Mouse (Mus musculus) liver, embryonic 12.5 days (tissue): ENCODE data around the gene Usp3. TPM values are rescaled to one million over a fixed set of nuclear protein-coding genes. Genes with fewer than 3 reads are reported as not detected.

Source experiments
- ATAC-seq: fragments of 200-750 bp; cut with Nextera tagmentation; 2 replicates; pipeline ENCODE4 v1.8.0; 2017; ENCODE audit warnings: moderate number of reproducible peaks, mild to moderate bottlenecking, moderate library complexity
- H3K27ac ChIP-seq: fragments of 300-500 bp; sonication (generic); 2 replicates; pipeline ENCODE4 v1.5.1; 2016; ENCODE audit warnings: mild to moderate bottlenecking
- H3K27me3 ChIP-seq: fragments of 300-500 bp; sonication (generic); replicated peaks from 2 replicates; pipeline ENCODE4 v1.6.1; 2016; ENCODE audit warnings: mild to moderate bottlenecking, moderate library complexity
- H3K36me3 ChIP-seq: fragments of 300-500 bp; sonication (generic); 2 replicates; pipeline ENCODE4 v1.6.1; 2016; ENCODE audit warnings: mild to moderate bottlenecking, moderate library complexity
- H3K4me1 ChIP-seq: fragments of 300-500 bp; sonication (generic); 2 replicates; pipeline ENCODE4 v1.6.1; 2016
- H3K4me2 ChIP-seq: fragments of 300-500 bp; sonication (generic); 2 replicates; pipeline ENCODE4 v1.6.1; 2016; ENCODE audit warnings: mild to moderate bottlenecking, moderate library complexity
- H3K4me3 ChIP-seq: fragments of 300-500 bp; sonication (generic); 2 replicates; pipeline ENCODE4 v1.5.1; 2016; ENCODE audit warnings: mild to moderate bottlenecking, moderate library complexity
- H3K9ac ChIP-seq: fragments of 300-500 bp; sonication (generic); 2 replicates; pipeline ENCODE4 v1.6.1; 2016; ENCODE audit warnings: mild to moderate bottlenecking, moderate library complexity
- H3K9me3 ChIP-seq: fragments of 300-500 bp; sonication (generic); replicated peaks from 2 replicates; pipeline ENCODE4 v1.6.1; 2016; ENCODE audit warnings: mild to moderate bottlenecking, moderate library complexity
- WGBS: fragments of 180-500 bp; shearing (Covaris S2); methylation state at CpG from one replicate; pipeline ENCODE4 v1.1.7; 2016; ENCODE audit not compliant: insufficient replicate concordance; 5-methylcytosine and 5-hydroxymethylcytosine counted together
- polyA plus RNA-seq: library from polyadenylated mRNA; unstranded; fragments of >200 nt; fragmentation: Nextera tagmentation; extraction: Ambion mirVana; gene quantifications from 2 replicates; pipeline ENCODE4 v1.2.1, GENCODE M21; 2016

Gene Usp3
- polyA plus RNA-seq, 1 experiment from 2014 or later: 21.3 TPM

GRCm38 (mm10) chr9:66616858-66617257 lies 23.9 kb upstream of the Usp3 start:
- Histone ChIP-seq H3K4me1 (peaks cover 43% of the 10 kb centered on the region), H3K9ac (no peak overlapping the region), H3K27ac (no peak overlapping the region), H3K36me3 (no peaks in the 10 kb centered on the region), H3K4me3 (no peak overlapping the region), H3K9me3 (no peaks in the 10 kb centered on the region), H3K4me2 (no peak overlapping the region), H3K27me3 (no peaks in the 10 kb centered on the region; the same call in 1 of the 2 replicates)
- no peak for ATAC-seq
- WGBS: 16% methylated on average over 4 of the region's 4 CpGs

DNA sequence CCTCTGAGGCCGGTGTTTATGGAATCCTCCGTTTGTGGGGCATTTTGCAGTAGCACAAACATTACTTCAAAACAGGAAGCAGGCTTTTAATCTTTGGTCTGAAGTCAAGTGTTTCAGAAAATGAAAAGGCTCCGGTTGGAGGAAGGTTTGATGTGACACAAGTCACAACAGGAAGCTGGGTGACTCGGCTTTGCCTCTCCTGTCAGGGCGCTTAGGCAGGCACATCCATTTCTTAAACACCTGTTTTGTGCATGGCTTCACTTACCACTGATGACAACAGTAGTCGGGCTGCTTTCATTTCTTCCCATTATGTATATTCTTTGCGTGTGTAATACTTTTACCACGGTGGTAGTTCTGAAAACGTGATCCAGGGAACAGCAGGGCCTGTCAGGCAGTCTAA lies 22.2 kb upstream of the Usp3 start:
- no peaks in the 10 kb centered on the region for H3K27me3 ChIP-seq
- peaks cover 36% of the 10 kb centered on the region for H3K4me1 ChIP-seq
- no peak for ATAC-seq
- H3K9me3 ChIP-seq: no peaks in the 10 kb centered on the region
- H3K36me3 ChIP-seq: no peaks in the 10 kb centered on the region
- H3K27ac ChIP-seq: no peak overlapping the region
- H3K4me2 ChIP-seq: no peak overlapping the region
- H3K9ac ChIP-seq: no peak overlapping the region
- 44% methylated on average over 9 of the region's 9 CpGs for WGBS
- H3K4me3 ChIP-seq: no peak overlapping the region

DNA sequence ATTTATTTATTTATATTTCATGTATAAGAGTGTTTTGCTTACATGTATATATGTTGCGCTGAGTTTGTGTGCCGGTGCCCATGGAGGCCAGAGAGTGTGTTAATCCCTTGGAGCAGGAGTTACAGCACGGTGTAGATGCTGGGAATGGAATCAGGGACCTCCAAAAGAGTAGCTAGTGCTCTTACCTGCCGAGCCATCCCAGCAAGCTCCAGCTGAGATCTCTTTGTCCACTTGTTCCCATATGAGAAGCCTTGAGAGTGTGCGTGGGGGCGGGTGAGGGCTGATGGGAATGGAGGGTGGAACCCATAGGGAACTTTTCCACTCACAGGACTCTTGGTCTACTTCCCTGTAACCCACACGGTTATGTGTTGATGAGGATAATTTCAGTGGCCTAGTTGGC lies 21.6 kb upstream of the Usp3 start:
- ATAC-seq: no peak
- WGBS: 77% methylated on average over 7 of the region's 7 CpGs
- no peaks in the 10 kb centered on the region for H3K27me3 ChIP-seq

DNA sequence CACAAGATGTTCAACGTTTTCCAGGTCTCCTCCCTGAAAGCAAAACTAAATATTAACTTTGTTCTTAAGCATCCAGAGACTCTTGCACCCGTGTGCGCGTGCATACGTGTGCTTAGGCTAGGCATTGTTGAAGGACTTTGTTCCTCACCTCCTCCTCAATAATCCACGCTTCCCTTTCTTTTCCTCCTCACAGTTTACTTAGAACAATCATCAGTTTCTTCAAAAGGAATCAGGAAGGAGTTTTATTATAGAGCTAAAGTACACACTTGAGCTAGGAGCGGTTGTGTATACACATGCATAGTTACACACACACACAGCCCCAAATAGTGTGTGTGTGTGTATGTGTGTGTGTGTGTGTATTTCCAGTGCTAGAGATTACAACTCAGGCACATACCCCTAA lies 20.7 kb upstream of the Usp3 start:
- Histone ChIP-seq H3K27me3 (no peaks in the 10 kb centered on the region), H3K9ac (no peak overlapping the region), H3K4me1 (peaks cover 26% of the 10 kb centered on the region), H3K36me3 (no peaks in the 10 kb centered on the region), H3K9me3 (no peaks in the 10 kb centered on the region), H3K27ac (no peak overlapping the region), H3K4me3 (no peak overlapping the region), H3K4me2 (no peak overlapping the region)
- 72% methylated on average over 7 of the region's 7 CpGs for WGBS
- no peak for ATAC-seq

More for the DNA sequence above, 21.6 kb upstream of the Usp3 start:
- H3K36me3 ChIP-seq: no peaks in the 10 kb centered on the region
- no peak overlapping the region for H3K9ac ChIP-seq
- no peak overlapping the region for H3K27ac ChIP-seq
- peaks cover 30% of the 10 kb centered on the region for H3K4me1 ChIP-seq
- no peak overlapping the region for H3K4me3 ChIP-seq
- no peaks in the 10 kb centered on the region for H3K9me3 ChIP-seq
- no peak overlapping the region for H3K4me2 ChIP-seq

- WGBS: 20% methylated on average over 18 of the region's 18 CpGs
- Histone ChIP-seq H3K4me1 (peaks cover 18% of the 10 kb centered on the region), H3K4me3 (no peak overlapping the region), H3K36me3 (no peaks in the 10 kb centered on the region), H3K27me3 (0 out of 2 replicates have a peak, but pooled peaks cover 3% of the 10 kb centered on the region), H3K27ac (no peak overlapping the region), H3K9ac (no peak overlapping the region), H3K9me3 (no peaks in the 10 kb centered on the region), H3K4me2 (peak overlapping the region; percentile 42)
- peak; percentile 68 for ATAC-seq
These were observed 18.6 kb upstream of the Usp3 start for GRCm38 (mm10) chr9:66611478-66612093.

- H3K9ac ChIP-seq: no peak overlapping the region
- peaks cover 25% of the 10 kb centered on the region for H3K4me1 ChIP-seq
- H3K36me3 ChIP-seq: no peaks in the 10 kb centered on the region
- H3K27ac ChIP-seq: no peak overlapping the region
- H3K4me2 ChIP-seq: no peak overlapping the region
- H3K4me3 ChIP-seq: no peak overlapping the region
- no peak for ATAC-seq
- 0 out of 2 replicates have a peak, but pooled peaks cover 12% of the 10 kb centered on the region for H3K27me3 ChIP-seq
- no peaks in the 10 kb centered on the region for H3K9me3 ChIP-seq
- 64% methylated on average over 5 of the region's 5 CpGs for WGBS
These were observed 15.9 kb upstream of the Usp3 start for GRCm38 (mm10) chr9:66608817-66609345.

DNA sequence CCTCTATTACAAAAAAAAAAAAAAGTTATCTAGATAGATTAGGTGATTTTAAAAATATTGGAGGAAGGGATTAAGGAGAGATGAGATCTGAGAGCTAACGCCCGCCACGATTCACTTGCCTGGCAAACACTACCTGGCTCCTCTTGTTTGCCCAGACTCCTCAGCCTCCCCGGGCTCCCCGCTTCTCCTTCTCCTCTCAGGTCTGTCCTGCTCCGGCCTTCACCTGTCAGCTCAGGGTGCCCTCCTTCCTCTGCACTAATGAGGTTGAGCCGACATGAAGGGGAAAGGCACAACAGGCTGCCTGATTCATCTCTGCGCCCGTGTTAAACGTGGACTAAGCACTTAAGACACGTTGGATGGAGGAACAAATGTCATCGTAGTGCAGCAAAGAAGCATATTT lies 13.9 kb upstream of the Usp3 start:
- Histone ChIP-seq H3K4me3 (no peak overlapping the region), H3K4me1 (peaks cover 23% of the 10 kb centered on the region), H3K9me3 (no peaks in the 10 kb centered on the region), H3K36me3 (no peaks in the 10 kb centered on the region), H3K4me2 (0 out of 2 replicates have a peak overlapping the region, but pooled peaks have one; percentile 26), H3K9ac (no peak overlapping the region), H3K27ac (no peak overlapping the region), H3K27me3 (0 out of 2 replicates have a peak, but pooled peaks cover 12% of the 10 kb centered on the region)
- no peak for ATAC-seq
- WGBS: 54% methylated on average over 12 of the region's 12 CpGs

DNA sequence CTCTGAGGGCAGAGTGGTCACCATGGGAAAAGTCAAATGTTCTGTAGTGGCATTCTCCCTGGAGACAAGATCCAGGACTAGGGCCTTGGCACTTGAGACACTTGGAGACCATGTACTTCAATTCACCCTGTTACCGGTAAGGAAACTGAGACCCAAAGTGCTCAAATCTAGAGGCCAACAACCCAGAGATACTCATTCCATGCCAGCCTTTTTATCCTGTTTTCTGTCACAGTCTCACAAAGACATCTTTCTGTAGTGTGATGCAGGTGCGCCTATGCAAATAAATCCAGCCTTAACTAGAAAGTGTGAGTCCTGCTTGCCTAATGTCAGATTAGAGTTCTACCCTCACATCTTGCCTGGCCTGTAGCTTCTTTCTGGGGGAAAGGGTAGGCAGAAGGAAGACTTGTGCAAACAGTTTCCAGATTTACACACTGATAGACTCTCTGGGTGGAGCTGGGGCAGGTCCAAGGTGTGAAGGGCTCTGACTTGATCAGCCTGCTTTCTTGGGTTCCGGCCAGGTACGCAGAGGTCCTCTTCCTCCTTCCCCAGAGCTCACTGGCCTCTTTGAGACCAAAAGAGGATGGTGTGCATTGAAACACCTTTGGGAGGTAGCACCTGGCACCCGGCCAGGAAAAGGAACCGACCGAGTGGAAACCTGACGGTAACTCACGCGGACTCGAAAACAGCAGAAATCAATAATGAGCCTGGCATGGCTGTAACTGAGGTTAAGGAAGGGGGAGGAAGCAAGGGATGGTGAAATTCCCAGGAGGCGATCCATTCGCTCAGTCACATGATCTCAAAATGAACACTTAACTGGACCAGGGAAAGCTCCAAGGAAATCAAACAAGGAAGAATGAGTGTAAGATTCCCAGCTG lies 13.2 kb upstream of the Usp3 start:
- Histone ChIP-seq H3K9me3 (no peaks in the 10 kb centered on the region), H3K4me1 (peaks cover 17% of the 10 kb centered on the region; the same call in 1 of the 2 replicates), H3K9ac (no peak overlapping the region), H3K4me3 (no peak overlapping the region), H3K27me3 (0 out of 2 replicates have a peak, but pooled peaks cover 12% of the 10 kb centered on the region), H3K36me3 (no peaks in the 10 kb centered on the region), H3K4me2 (peak overlapping the region; percentile 26), H3K27ac (no peak overlapping the region)
- no peak for ATAC-seq
- WGBS: 65% methylated on average over 13 of the region's 13 CpGs

- no peak overlapping the region for H3K4me3 ChIP-seq
- no peak overlapping the region for H3K9ac ChIP-seq
- peaks cover 32% of the 10 kb centered on the region for H3K4me1 ChIP-seq
- H3K27me3 ChIP-seq: 0 out of 2 replicates have a peak, but pooled peaks cover 12% of the 10 kb centered on the region
- H3K27ac ChIP-seq: peak overlapping the region; percentile 10; the same call in 1 of the 2 replicates
- WGBS: 54% methylated on average over 8 of the region's 8 CpGs
- H3K9me3 ChIP-seq: no peaks in the 10 kb centered on the region
- no peak overlapping the region for H3K4me2 ChIP-seq
- no peak for ATAC-seq
- no peaks in the 10 kb centered on the region for H3K36me3 ChIP-seq
These were observed 11.6 kb upstream of the Usp3 start for GRCm38 (mm10) chr9:66604349-66605206.

DNA sequence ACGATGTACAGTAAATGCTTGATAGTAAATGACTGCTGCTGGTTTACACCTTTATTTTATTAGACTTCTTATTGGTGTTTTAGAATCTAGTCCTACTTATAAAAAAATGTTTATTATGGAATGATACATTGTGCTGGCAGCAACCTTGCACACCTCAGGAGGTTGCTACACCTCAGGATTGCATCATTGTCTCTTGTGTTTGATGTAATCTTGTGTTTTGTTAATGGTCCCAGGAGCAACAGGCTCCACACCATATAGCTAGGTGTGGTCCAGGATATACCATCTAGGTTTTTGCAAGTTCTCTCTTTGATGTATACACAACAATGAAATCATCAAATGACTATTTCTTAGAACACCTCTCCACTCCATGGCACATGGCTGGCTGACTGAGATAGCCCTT lies 11.0 kb upstream of the Usp3 start:
- 69% methylated on average over 1 of the region's 1 CpGs for WGBS
- Histone ChIP-seq H3K27ac (peak overlapping the region; percentile 10; the same call in 1 of the 2 replicates), H3K36me3 (no peaks in the 10 kb centered on the region), H3K4me1 (peaks cover 37% of the 10 kb centered on the region), H3K9ac (no peak overlapping the region), H3K4me3 (no peak overlapping the region), H3K27me3 (0 out of 2 replicates have a peak, but pooled peaks cover 12% of the 10 kb centered on the region), H3K9me3 (no peaks in the 10 kb centered on the region), H3K4me2 (no peak overlapping the region)
- no peak for ATAC-seq

- 58% methylated on average over 2 of the region's 2 CpGs for WGBS
- Histone ChIP-seq H3K27ac (no peak overlapping the region), H3K4me1 (peaks cover 53% of the 10 kb centered on the region), H3K9ac (no peak overlapping the region), H3K27me3 (0 out of 2 replicates have a peak, but pooled peaks cover 8% of the 10 kb centered on the region), H3K4me3 (no peak overlapping the region), H3K36me3 (no peaks in the 10 kb centered on the region), H3K9me3 (no peaks in the 10 kb centered on the region), H3K4me2 (no peak overlapping the region)
- ATAC-seq: no peak
These were observed 8.1 kb upstream of the Usp3 start for GRCm38 (mm10) chr9:66601006-66601405.
